Mouse (Mus musculus): ENCODE measurements around the gene Dapp1. TPM values are rescaled to one million over a fixed set of nuclear protein-coding genes. Genes with fewer than 3 reads are reported as not detected.
"Not testable (repeated sequence)": the region's sequence is repeated elsewhere in the genome, so short reads cannot be mapped to it uniquely, and the experiment has no call there.

Dapp1 gene
- polyA plus RNA-seq, 1 experiment from 2014 or later, result 23.2 TPM

- WGBS, result 74% methylated on average over 8 of the region's 8 CpGs
- H3K4me3 ChIP-seq (replicated peaks), result no peak overlapping the region
- H3K4me1 ChIP-seq (replicated peaks), result no peaks in the 10 kb centered on the region
- H3K9ac ChIP-seq, result no peak overlapping the region
- no peaks in the 10 kb centered on the region for H3K9me3 ChIP-seq
- H3K36me3 ChIP-seq, result no peaks in the 10 kb centered on the region
- H3K4me2 ChIP-seq (replicated peaks), result no peak overlapping the region
- H3K27ac ChIP-seq, result no peak overlapping the region
- ATAC-seq, result no peak
- no peaks in the 10 kb centered on the region for H3K27me3 ChIP-seq (replicated peaks)
Measured at GRCm38 (mm10) chr3:137963508-137963907, 17.8 kb downstream of the Dapp1 start.

GRCm38 (mm10) chr3:137961736-137962385 lies 19.5 kb downstream of the Dapp1 start:
- H3K4me1 ChIP-seq (replicated peaks), result no peaks in the 10 kb centered on the region
- H3K9ac ChIP-seq, result no peak overlapping the region
- H3K36me3 ChIP-seq, result no peaks in the 10 kb centered on the region
- H3K27ac ChIP-seq, result no peak overlapping the region
- H3K4me2 ChIP-seq (replicated peaks), result no peak overlapping the region
- ATAC-seq, result peak; percentile 51; the same call in 1 of the 2 replicates
- no peaks in the 10 kb centered on the region for H3K9me3 ChIP-seq
- H3K27me3 ChIP-seq (replicated peaks), result no peaks in the 10 kb centered on the region
- WGBS, result 63% methylated on average over 8 of the region's 8 CpGs
- no peak overlapping the region for H3K4me3 ChIP-seq (replicated peaks)

GRCm38 (mm10) chr3:137959456-137959855 lies 21.9 kb downstream of the Dapp1 start:
- ATAC-seq, result no peak
- 79% methylated on average over 4 of the region's 4 CpGs for WGBS
- H3K4me1 ChIP-seq (replicated peaks), result 0 out of 2 replicates have a peak, but pooled peaks cover 4% of the 10 kb centered on the region

GRCm38 (mm10) chr3:137958352-137958751 lies 23.0 kb downstream of the Dapp1 start:
- WGBS, result 94% methylated on average over 4 of the region's 4 CpGs
- no peaks in the 10 kb centered on the region for H3K36me3 ChIP-seq
- no peak overlapping the region for H3K9ac ChIP-seq
- H3K27ac ChIP-seq, result no peak overlapping the region
- H3K4me2 ChIP-seq (replicated peaks), result no peak overlapping the region
- ATAC-seq, result no peak
- no peaks in the 10 kb centered on the region for H3K9me3 ChIP-seq
- H3K27me3 ChIP-seq (replicated peaks), result no peaks in the 10 kb centered on the region
- H3K4me1 ChIP-seq (replicated peaks), result 0 out of 2 replicates have a peak, but pooled peaks cover 6% of the 10 kb centered on the region
- no peak overlapping the region for H3K4me3 ChIP-seq (replicated peaks)

More at GRCm38 (mm10) chr3:137959456-137959855, 21.9 kb downstream of the Dapp1 start:
- Histone ChIP-seq H3K27ac (no peak overlapping the region), H3K9me3 (no peaks in the 10 kb centered on the region), H3K4me2 (replicated peaks) (no peak overlapping the region), H3K36me3 (no peaks in the 10 kb centered on the region), H3K9ac (no peak overlapping the region), H3K4me3 (replicated peaks) (no peak overlapping the region), H3K27me3 (replicated peaks) (no peaks in the 10 kb centered on the region)

GRCm38 (mm10) chr3:137957864-137958263 lies 23.5 kb downstream of the Dapp1 start:
- 89% methylated on average over 9 of the region's 9 CpGs for WGBS
- H3K36me3 ChIP-seq, result no peaks in the 10 kb centered on the region
- H3K9ac ChIP-seq, result no peak overlapping the region
- peaks cover 7% of the 10 kb centered on the region; the same call in 1 of the 2 replicates for H3K4me1 ChIP-seq (replicated peaks)
- no peak overlapping the region for H3K27ac ChIP-seq
- H3K4me2 ChIP-seq (replicated peaks), result no peak overlapping the region
- no peaks in the 10 kb centered on the region for H3K27me3 ChIP-seq (replicated peaks)
- H3K9me3 ChIP-seq, result no peaks in the 10 kb centered on the region
- no peak for ATAC-seq
- no peak overlapping the region for H3K4me3 ChIP-seq (replicated peaks)

GRCm38 (mm10) chr3:137955560-137956081 lies 25.7 kb downstream of the Dapp1 start:
- Histone ChIP-seq H3K4me1 (replicated peaks) (peaks cover 17% of the 10 kb centered on the region), H3K27ac (no peak overlapping the region), H3K27me3 (replicated peaks) (no peaks in the 10 kb centered on the region), H3K4me2 (replicated peaks) (peak overlapping the region; percentile 37), H3K9ac (no peak overlapping the region), H3K9me3 (no peaks in the 10 kb centered on the region), H3K4me3 (replicated peaks) (no peak overlapping the region), H3K36me3 (no peaks in the 10 kb centered on the region)
- ATAC-seq, result no peak; the same call in 1 of the 2 replicates
- WGBS, result 18% methylated on average over 16 of the region's 16 CpGs

- no peak overlapping the region for H3K4me3 ChIP-seq (replicated peaks)
- WGBS, result 70% methylated on average over 23 of the region's 23 CpGs
- H3K27ac ChIP-seq, result no peak overlapping the region
- no peaks in the 10 kb centered on the region for H3K36me3 ChIP-seq
- no peak overlapping the region for H3K4me2 ChIP-seq (replicated peaks)
- H3K27me3 ChIP-seq (replicated peaks), result no peaks in the 10 kb centered on the region
- H3K9ac ChIP-seq, result no peak overlapping the region
- no peaks in the 10 kb centered on the region for H3K9me3 ChIP-seq
- no peak for ATAC-seq
- peaks cover 17% of the 10 kb centered on the region for H3K4me1 ChIP-seq (replicated peaks)
Measured at GRCm38 (mm10) chr3:137954256-137954916, 27.0 kb downstream of the Dapp1 start.

- WGBS, result 64% methylated on average over 14 of the region's 14 CpGs
- H3K4me2 ChIP-seq (replicated peaks), result no peak overlapping the region
- H3K27ac ChIP-seq, result peak overlapping the region; percentile 34; the same call in 1 of the 2 replicates
- no peak overlapping the region for H3K4me3 ChIP-seq (replicated peaks)
- ATAC-seq, result peak; percentile 54
- H3K27me3 ChIP-seq (replicated peaks), result no peaks in the 10 kb centered on the region
- no peaks in the 10 kb centered on the region for H3K36me3 ChIP-seq
- H3K9me3 ChIP-seq, result no peaks in the 10 kb centered on the region
- no peak overlapping the region for H3K9ac ChIP-seq
- peaks cover 17% of the 10 kb centered on the region for H3K4me1 ChIP-seq (replicated peaks)
Measured at GRCm38 (mm10) chr3:137952914-137953880, 28.1 kb downstream of the Dapp1 start.

- H3K4me2 ChIP-seq (replicated peaks), result no peak overlapping the region
- no peaks in the 10 kb centered on the region for H3K27me3 ChIP-seq (replicated peaks)
- peak overlapping the region; percentile 65 for H3K27ac ChIP-seq
- H3K9me3 ChIP-seq, result no peaks in the 10 kb centered on the region
- no peak overlapping the region for H3K9ac ChIP-seq
- ATAC-seq, result peak; percentile 92
- no peaks in the 10 kb centered on the region for H3K36me3 ChIP-seq
- WGBS, result 43% methylated on average over 4 of the region's 4 CpGs
- no peak overlapping the region for H3K4me3 ChIP-seq (replicated peaks)
- peaks cover 17% of the 10 kb centered on the region for H3K4me1 ChIP-seq (replicated peaks)
Measured at GRCm38 (mm10) chr3:137952225-137952913, 29.0 kb downstream of the Dapp1 start.

GRCm38 (mm10) chr3:137951819-137952218 lies 29.5 kb downstream of the Dapp1 start:
- 32% methylated on average over 7 of the region's 7 CpGs for WGBS
- Histone ChIP-seq H3K27ac (peak overlapping the region; percentile 65), H3K4me3 (replicated peaks) (no peak overlapping the region), H3K4me2 (replicated peaks) (no peak overlapping the region), H3K9me3 (no peaks in the 10 kb centered on the region), H3K36me3 (no peaks in the 10 kb centered on the region), H3K27me3 (replicated peaks) (no peaks in the 10 kb centered on the region), H3K9ac (no peak overlapping the region), H3K4me1 (replicated peaks) (peaks cover 17% of the 10 kb centered on the region)
- ATAC-seq, result peak; percentile 55

- peaks cover 17% of the 10 kb centered on the region for H3K4me1 ChIP-seq (replicated peaks)
- not testable (repeated sequence) for H3K4me3 ChIP-seq (replicated peaks); H3K36me3 ChIP-seq; ATAC-seq; H3K27ac ChIP-seq; H3K9me3 ChIP-seq; H3K4me2 ChIP-seq (replicated peaks); H3K9ac ChIP-seq; H3K27me3 ChIP-seq (replicated peaks)
- 91% methylated on average over 3 of the region's 3 CpGs for WGBS
Measured at GRCm38 (mm10) chr3:137951302-137951701, 30.0 kb downstream of the Dapp1 start.

Data from intestine, embryonic 15.5 days (tissue).